Mouse (Mus musculus) neural tube, embryonic 15.5 days (tissue): ENCODE measurements at regions not wholly inside any gene's neighbourhood (a gene's known extent, or its start where the extent isn't known, plus 50 kb on each side); places are given as distances from the start of the nearest gene placed in this dataset.

Source experiments
- ATAC-seq: fragments of 200-750 bp; cut with Nextera tagmentation; 2 replicates; pipeline ENCODE4 v1.8.0; 2017; ENCODE audit warnings: mild to moderate bottlenecking, moderate TSS enrichment, moderate library complexity; ENCODE audit not compliant: low FRiP score
- H3K27ac ChIP-seq: fragments of 300-500 bp; sonication (generic); replicated peaks from 2 replicates; pipeline ENCODE4 v1.5.1; 2015; ENCODE audit warnings: mild to moderate bottlenecking, inconsistent platforms
- H3K27me3 ChIP-seq: fragments of 300-500 bp; sonication (generic); replicated peaks from 2 replicates; pipeline ENCODE4 v1.6.1; 2015; ENCODE audit warnings: inconsistent platforms
- H3K36me3 ChIP-seq: fragments of 300-500 bp; sonication (generic); 2 replicates; pipeline ENCODE4 v1.6.1; 2015; ENCODE audit warnings: inconsistent platforms
- H3K4me1 ChIP-seq: fragments of 300-500 bp; sonication (generic); 2 replicates; pipeline ENCODE4 v1.6.1; 2015; ENCODE audit warnings: inconsistent platforms
- H3K4me2 ChIP-seq: fragments of 300-500 bp; sonication (generic); 2 replicates; pipeline ENCODE4 v1.6.1; 2015; ENCODE audit warnings: inconsistent platforms, mild to moderate bottlenecking, moderate library complexity
- H3K4me3 ChIP-seq: fragments of 300-500 bp; sonication (generic); replicated peaks from 2 replicates; pipeline ENCODE4 v1.5.1; 2015; ENCODE audit warnings: mild to moderate bottlenecking, inconsistent platforms
- H3K9ac ChIP-seq: fragments of 300-500 bp; sonication (generic); replicated peaks from 2 replicates; pipeline ENCODE4 v1.6.1; 2015; ENCODE audit warnings: mild to moderate bottlenecking, inconsistent platforms
- H3K9me3 ChIP-seq: fragments of 300-500 bp; sonication (generic); replicated peaks from 2 replicates; pipeline ENCODE4 v1.6.1; 2016; ENCODE audit warnings: inconsistent platforms
- WGBS: fragments of 180-500 bp; shearing (Covaris S2); methylation state at CpG from one replicate; pipeline ENCODE4 v1.1.7; 2015; ENCODE audit warnings: mixed read lengths; 5-methylcytosine and 5-hydroxymethylcytosine counted together

DNA sequence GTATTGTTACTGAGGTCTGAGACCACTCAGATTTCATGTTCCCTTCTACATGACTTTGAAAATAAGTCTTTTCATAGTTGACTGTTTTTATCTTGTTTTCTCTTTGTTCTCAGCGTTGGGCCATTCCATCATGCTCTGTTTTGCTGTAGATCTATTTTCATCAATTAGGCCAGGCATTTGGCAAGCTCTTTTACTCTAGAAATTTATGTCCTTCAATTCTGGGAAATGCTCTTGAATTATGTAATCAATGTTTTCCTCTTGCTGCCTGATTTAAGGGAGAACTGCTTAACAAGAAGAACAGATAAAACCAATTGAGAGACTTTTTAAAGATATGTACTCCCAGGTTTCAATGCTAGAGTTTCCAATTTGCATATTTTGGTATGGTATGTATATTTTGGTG is 55.1 kb upstream of the Pgrmc2 start:
- H3K27me3 ChIP-seq = no peaks in the 10 kb centered on the region
- 89% methylated on average over 1 of the region's 1 CpGs for WGBS

DNA sequence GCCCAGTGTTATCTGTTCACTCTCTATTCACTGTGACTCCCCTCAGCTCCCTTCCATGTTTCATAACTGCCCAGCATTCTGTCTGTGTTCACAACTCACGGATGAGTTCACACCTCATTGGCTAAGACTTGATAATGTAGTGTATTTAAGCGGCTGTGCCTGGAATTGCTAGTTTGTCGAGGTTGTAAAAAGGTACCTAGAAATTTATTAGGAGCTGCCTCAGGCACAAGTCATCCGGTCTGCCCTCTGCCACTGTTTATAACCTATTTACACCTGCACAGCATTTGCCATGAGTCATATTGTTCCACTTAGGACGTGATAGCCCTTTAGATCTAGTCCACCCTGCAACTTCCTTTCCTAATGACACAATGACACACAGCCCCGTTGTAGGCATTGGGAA is 50.0 kb upstream of the Pgrmc2 start:
- 48% methylated on average over 6 of the region's 6 CpGs for WGBS
- no peak overlapping the region for H3K4me2 ChIP-seq

More for the DNA sequence above, 55.1 kb upstream of the Pgrmc2 start:
- Histone ChIP-seq H3K4me2 (no peak overlapping the region), H3K27ac (no peak overlapping the region), H3K4me3 (no peak overlapping the region), H3K36me3 (no peaks in the 10 kb centered on the region), H3K9me3 (0 out of 2 replicates have a peak, but pooled peaks cover 7% of the 10 kb centered on the region), H3K4me1 (no peaks in the 10 kb centered on the region), H3K9ac (no peak overlapping the region)
- ATAC-seq = no peak

More for the DNA sequence above, 50.0 kb upstream of the Pgrmc2 start:
- Histone ChIP-seq H3K4me3 (no peak overlapping the region), H3K27ac (no peak overlapping the region), H3K36me3 (no peaks in the 10 kb centered on the region), H3K9ac (no peak overlapping the region), H3K4me1 (no peaks in the 10 kb centered on the region), H3K27me3 (no peaks in the 10 kb centered on the region), H3K9me3 (no peaks in the 10 kb centered on the region)
- no peak for ATAC-seq
